Mouse (Mus musculus): ENCODE data around the gene Slc45a3.

Slc45a3 gene

GRCm38 (mm10) chr1:132012861-132013260 is 50.1 kb downstream of the Slc45a3 start:
- H3K4me1 ChIP-seq (replicated peaks; ENCODE audit: low read depth, low read length) = peaks cover 52% of the 10 kb centered on the region
- peaks cover 36% of the 10 kb centered on the region for H3K36me3 ChIP-seq (ENCODE audit: insufficient read depth, low read length)
- no peak overlapping the region for H3K4me3 ChIP-seq (replicated peaks; ENCODE audit: low read length)
- no peaks in the 10 kb centered on the region for H3K9me3 ChIP-seq (ENCODE audit: low read length)
- TF ChIP-seq CTCF (conservative IDR thresholded peaks at IDR 0.05; ENCODE audit: low read length) (no peak), NANOG (IDR thresholded peaks at IDR 0.05; ENCODE audit: borderline replicate concordance, low read length) (no peak), POU5F1 (IDR thresholded peaks at IDR 0.05; ENCODE audit: borderline replicate concordance, low read length) (no peak)
- H3K27me3 ChIP-seq (ENCODE audit: insufficient read depth, low read length) = no peaks in the 10 kb centered on the region

GRCm38 (mm10) chr1:132014800-132015199 is 52.0 kb downstream of the Slc45a3 start:
- no peaks in the 10 kb centered on the region for H3K27me3 ChIP-seq (ENCODE audit: insufficient read depth, low read length)
- no peak overlapping the region for H3K4me3 ChIP-seq (replicated peaks; ENCODE audit: low read length)
- peaks cover 55% of the 10 kb centered on the region for H3K36me3 ChIP-seq (ENCODE audit: insufficient read depth, low read length)
- peaks cover 44% of the 10 kb centered on the region for H3K4me1 ChIP-seq (replicated peaks; ENCODE audit: low read depth, low read length)
- no peaks in the 10 kb centered on the region for H3K9me3 ChIP-seq (ENCODE audit: low read length)
- peak; percentile 61 for TF ChIP-seq CTCF (conservative IDR thresholded peaks at IDR 0.05; ENCODE audit: low read length)
- no peak for TF ChIP-seq NANOG (IDR thresholded peaks at IDR 0.05; ENCODE audit: borderline replicate concordance, low read length)

GRCm38 (mm10) chr1:132016691-132017090 is 53.9 kb downstream of the Slc45a3 start:
- Histone ChIP-seq H3K27me3 (ENCODE audit: insufficient read depth, low read length) (no peaks in the 10 kb centered on the region), H3K4me3 (replicated peaks; ENCODE audit: low read length) (no peak overlapping the region), H3K4me1 (replicated peaks; ENCODE audit: low read depth, low read length) (peaks cover 29% of the 10 kb centered on the region), H3K36me3 (ENCODE audit: insufficient read depth, low read length) (peaks cover 71% of the 10 kb centered on the region), H3K9me3 (ENCODE audit: low read length) (no peaks in the 10 kb centered on the region)
- no peak for TF ChIP-seq CTCF (conservative IDR thresholded peaks at IDR 0.05; ENCODE audit: low read length)
- no peak for TF ChIP-seq NANOG (IDR thresholded peaks at IDR 0.05; ENCODE audit: borderline replicate concordance, low read length)
- no peak for TF ChIP-seq POU5F1 (IDR thresholded peaks at IDR 0.05; ENCODE audit: borderline replicate concordance, low read length)

GRCm38 (mm10) chr1:132019876-132020275 is 57.1 kb downstream of the Slc45a3 start:
- no peak for TF ChIP-seq CTCF (conservative IDR thresholded peaks at IDR 0.05; ENCODE audit: low read length)
- no peak for TF ChIP-seq NANOG (IDR thresholded peaks at IDR 0.05; ENCODE audit: borderline replicate concordance, low read length)
- TF ChIP-seq POU5F1 (IDR thresholded peaks at IDR 0.05; ENCODE audit: borderline replicate concordance, low read length) = no peak
- Histone ChIP-seq H3K9me3 (ENCODE audit: low read length) (no peaks in the 10 kb centered on the region), H3K4me3 (replicated peaks; ENCODE audit: low read length) (no peak overlapping the region), H3K27me3 (ENCODE audit: insufficient read depth, low read length) (no peaks in the 10 kb centered on the region), H3K4me1 (replicated peaks; ENCODE audit: low read depth, low read length) (peaks cover 23% of the 10 kb centered on the region), H3K36me3 (ENCODE audit: insufficient read depth, low read length) (peaks cover 94% of the 10 kb centered on the region)

GRCm38 (mm10) chr1:132022107-132022506 is 59.3 kb downstream of the Slc45a3 start:
- Histone ChIP-seq H3K4me1 (replicated peaks; ENCODE audit: low read depth, low read length) (peaks cover 20% of the 10 kb centered on the region), H3K36me3 (ENCODE audit: insufficient read depth, low read length) (peaks cover 92% of the 10 kb centered on the region), H3K4me3 (replicated peaks; ENCODE audit: low read length) (no peak overlapping the region), H3K9me3 (ENCODE audit: low read length) (no peaks in the 10 kb centered on the region), H3K27me3 (ENCODE audit: insufficient read depth, low read length) (no peaks in the 10 kb centered on the region)
- TF ChIP-seq CTCF (conservative IDR thresholded peaks at IDR 0.05; ENCODE audit: low read length) (no peak), POU5F1 (IDR thresholded peaks at IDR 0.05; ENCODE audit: borderline replicate concordance, low read length) (no peak), NANOG (IDR thresholded peaks at IDR 0.05; ENCODE audit: borderline replicate concordance, low read length) (no peak)

GRCm38 (mm10) chr1:132026925-132027646 is 64.3 kb downstream of the Slc45a3 start:
- H3K9me3 ChIP-seq (ENCODE audit: low read length) = no peaks in the 10 kb centered on the region
- no peak for TF ChIP-seq CTCF (conservative IDR thresholded peaks at IDR 0.05; ENCODE audit: low read length)
- TF ChIP-seq NANOG (IDR thresholded peaks at IDR 0.05; ENCODE audit: borderline replicate concordance, low read length) = no peak
- TF ChIP-seq POU5F1 (IDR thresholded peaks at IDR 0.05; ENCODE audit: borderline replicate concordance, low read length) = no peak
- H3K36me3 ChIP-seq (ENCODE audit: insufficient read depth, low read length) = peaks cover 92% of the 10 kb centered on the region
- H3K4me3 ChIP-seq (replicated peaks; ENCODE audit: low read length) = no peak overlapping the region
- no peaks in the 10 kb centered on the region for H3K27me3 ChIP-seq (ENCODE audit: insufficient read depth, low read length)
- peaks cover 4% of the 10 kb centered on the region for H3K4me1 ChIP-seq (replicated peaks; ENCODE audit: low read depth, low read length)

- no peak overlapping the region for H3K4me3 ChIP-seq (replicated peaks; ENCODE audit: low read length)
- TF ChIP-seq POU5F1 (IDR thresholded peaks at IDR 0.05; ENCODE audit: borderline replicate concordance, low read length) (no peak), NANOG (IDR thresholded peaks at IDR 0.05; ENCODE audit: borderline replicate concordance, low read length) (no peak), CTCF (conservative IDR thresholded peaks at IDR 0.05; ENCODE audit: low read length) (no peak)
- no peaks in the 10 kb centered on the region for H3K27me3 ChIP-seq (ENCODE audit: insufficient read depth, low read length)
- no peaks in the 10 kb centered on the region for H3K9me3 ChIP-seq (ENCODE audit: low read length)
- H3K36me3 ChIP-seq (ENCODE audit: insufficient read depth, low read length) = peaks cover 91% of the 10 kb centered on the region
- peaks cover 4% of the 10 kb centered on the region for H3K4me1 ChIP-seq (replicated peaks; ENCODE audit: low read depth, low read length)
Measured at GRCm38 (mm10) chr1:132027978-132028377, 65.2 kb downstream of the Slc45a3 start.

- no peaks in the 10 kb centered on the region for H3K9me3 ChIP-seq (ENCODE audit: low read length)
- H3K36me3 ChIP-seq (ENCODE audit: insufficient read depth, low read length) = peaks cover 91% of the 10 kb centered on the region
- H3K27me3 ChIP-seq (ENCODE audit: insufficient read depth, low read length) = no peaks in the 10 kb centered on the region
- TF ChIP-seq POU5F1 (IDR thresholded peaks at IDR 0.05; ENCODE audit: borderline replicate concordance, low read length) (no peak), NANOG (IDR thresholded peaks at IDR 0.05; ENCODE audit: borderline replicate concordance, low read length) (no peak), CTCF (conservative IDR thresholded peaks at IDR 0.05; ENCODE audit: low read length) (no peak)
- no peak overlapping the region for H3K4me3 ChIP-seq (replicated peaks; ENCODE audit: low read length)
- peaks cover 4% of the 10 kb centered on the region for H3K4me1 ChIP-seq (replicated peaks; ENCODE audit: low read depth, low read length)
Measured at GRCm38 (mm10) chr1:132028413-132028812, 65.6 kb downstream of the Slc45a3 start.

GRCm38 (mm10) chr1:132030574-132030973 is 67.8 kb downstream of the Slc45a3 start:
- Histone ChIP-seq H3K27me3 (ENCODE audit: insufficient read depth, low read length) (no peaks in the 10 kb centered on the region), H3K4me1 (replicated peaks; ENCODE audit: low read depth, low read length) (peaks cover 4% of the 10 kb centered on the region), H3K4me3 (replicated peaks; ENCODE audit: low read length) (no peak overlapping the region), H3K36me3 (ENCODE audit: insufficient read depth, low read length) (peaks cover 90% of the 10 kb centered on the region), H3K9me3 (ENCODE audit: low read length) (no peaks in the 10 kb centered on the region)
- TF ChIP-seq NANOG (IDR thresholded peaks at IDR 0.05; ENCODE audit: borderline replicate concordance, low read length) = no peak
- no peak for TF ChIP-seq POU5F1 (IDR thresholded peaks at IDR 0.05; ENCODE audit: borderline replicate concordance, low read length)
- TF ChIP-seq CTCF (conservative IDR thresholded peaks at IDR 0.05; ENCODE audit: low read length) = no peak

Measured in E14TG2a.4 (cell line).